In the genomic region with DNA sequence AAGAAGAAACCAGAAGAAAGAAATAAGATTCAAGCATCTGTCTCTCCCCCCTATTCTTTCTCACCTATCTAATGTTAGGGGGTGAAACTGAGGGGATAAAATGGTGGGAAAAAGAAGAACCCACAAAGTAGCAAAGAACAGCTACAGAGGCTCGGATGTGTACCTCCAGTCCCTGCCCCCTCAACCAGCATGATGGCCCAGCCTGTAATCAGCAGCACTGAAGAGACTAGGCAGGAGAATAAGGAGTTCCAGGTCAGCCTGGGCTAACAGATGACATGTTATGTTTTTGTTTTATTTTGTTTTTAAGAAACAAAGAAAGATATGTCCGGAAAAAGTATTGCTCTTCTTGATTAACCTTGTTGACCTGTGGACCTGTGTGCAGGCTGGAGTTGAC, we compare ENCODE assay signal across 8 mouse cellular contexts. TPM values are rescaled to one million over a fixed set of nuclear protein-coding genes. Genes with fewer than 3 reads are reported as not detected.
DNase-seq lines count a peak whose midpoint lies in the region; ATAC-seq and TF ChIP-seq lines count a peak whose summit lies in the region.

No protein-coding gene starts in this region.

- peaks cover 10% of the 10 kb centered on the region for H3K4me1 ChIP-seq in erythroblast, embryonic 14.5 days (ENCODE audit: control insufficient read depth)
- H3K4me1 ChIP-seq in CH12.LX (ENCODE audit: control insufficient read depth in 1 of 2, insufficient read depth in 2 of 2), result peaks cover 0 to 26% of the 10 kb centered on the region in 2 experiments; a peak in 2 of 4 replicates
- H3K4me1 ChIP-seq in hindbrain, embryonic 11.5 days (replicated peaks; ENCODE audit: control insufficient read depth, insufficient read depth, low read length), result no peaks in the 10 kb centered on the region

- 8% methylated on average over 2 of the region's 2 CpGs for WGBS in hindbrain, embryonic 11.5 days
- 0% methylated on average over 2 of the region's 2 CpGs for WGBS in macrophage (ENCODE audit: missing documents)

- no peaks in the 10 kb centered on the region for H3K36me3 ChIP-seq in erythroblast, embryonic 14.5 days (ENCODE audit: control insufficient read depth)
- H3K36me3 ChIP-seq in CH12.LX (replicated peaks in 1 of 2; ENCODE audit: control insufficient read depth in 1 of 2, insufficient read depth in 1 of 2, low read length in 1 of 2) (peaks cover 0 to 14% of the 10 kb centered on the region in 2 experiments), macrophage (ENCODE audit: inconsistent target) (no peaks in the 10 kb centered on the region)
- no peaks in the 10 kb centered on the region for H3K36me3 ChIP-seq in hindbrain, embryonic 11.5 days (ENCODE audit: control insufficient read depth, insufficient read depth, low read length)

- TF ChIP-seq POLR2A in CH12.LX (IDR thresholded peaks at IDR 0.05; ENCODE audit: low read depth, low read length), result no peak

- peak overlapping the region; percentile 68 for H3K4me3 ChIP-seq in erythroblast, embryonic 14.5 days (replicated peaks)
- peak overlapping the region; percentile 67 to 88 (median 70) for H3K4me3 ChIP-seq in CH12.LX (replicated peaks in 1 of 3; ENCODE audit: low read depth in 2 of 3, low read length in 2 of 3, poor library complexity in 1 of 3)
- H3K4me3 ChIP-seq in hindbrain, embryonic 11.5 days (ENCODE audit: low read depth, low read length), result no peak overlapping the region
- H3K4me3 ChIP-seq in macrophage (ENCODE audit: inconsistent target), result peak overlapping the region; percentile 69

- dilution Hi-C loops in CH12.LX (cut with MboI; ENCODE audit: extremely low pct_ligation_motif_present, extremely low pct_unique_long_range_greater_than_20kb, low sequenced_read_pairs), result no loop called here

- no peak overlapping the region for H3K27ac ChIP-seq in CH12.LX (ENCODE audit: insufficient read depth, low read depth)
- H3K27ac ChIP-seq in hindbrain, embryonic 11.5 days (ENCODE audit: low read depth, low read length), result no peak overlapping the region
- H3K27ac ChIP-seq in macrophage, result no peak overlapping the region

- no peak for TF ChIP-seq CTCF in CH12.LX (conservative IDR thresholded peaks at IDR 0.05 in 1 of 2, IDR thresholded peaks at IDR 0.05 in 1 of 2; ENCODE audit: low read depth in 2 of 2, low read length in 2 of 2)

- no peak for DNase-seq in CH12.LX (ENCODE audit: extremely low read depth)
- DNase-seq in hindbrain, embryonic 11.5 days (ENCODE audit: low spot score), result no peak
- no peak for DNase-seq in adrenal gland, postnatal 10 days
- no peak for DNase-seq in urinary bladder, postnatal 36 days (ENCODE audit: low spot score in 2 of 2)
- DNase-seq in ovary, postnatal 10 days (ENCODE audit: low spot score), result no peak

- in situ Hi-C loops in CH12.LX (cut with MboI; ENCODE audit: low pct_ligation_motif_present, low pct_unique_long_range_greater_than_20kb, low sequenced_read_pairs), result no loop called here

- H3K9ac ChIP-seq in CH12.LX (ENCODE audit: insufficient read depth, low read depth), result 0 out of 2 replicates have a peak overlapping the region, but pooled peaks have one; percentile 23
- H3K9ac ChIP-seq in hindbrain, embryonic 11.5 days (ENCODE audit: low read depth, low read length), result no peak overlapping the region

- TF ChIP-seq EP300 in CH12.LX (IDR thresholded peaks at IDR 0.05; ENCODE audit: low read length), result no peak

- no peaks in the 10 kb centered on the region for H3K9me3 ChIP-seq in erythroblast, embryonic 14.5 days (ENCODE audit: control insufficient read depth, low read length)
- no peaks in the 10 kb centered on the region for H3K9me3 ChIP-seq in CH12.LX (replicated peaks; ENCODE audit: low read length)
- no peaks in the 10 kb centered on the region for H3K9me3 ChIP-seq in hindbrain, embryonic 11.5 days (ENCODE audit: control insufficient read depth, low read length)

- H3K27me3 ChIP-seq in erythroblast, embryonic 14.5 days (ENCODE audit: control insufficient read depth), result no peaks in the 10 kb centered on the region
- peaks cover 2% of the 10 kb centered on the region for H3K27me3 ChIP-seq in CH12.LX (replicated peaks)
- H3K27me3 ChIP-seq in hindbrain, embryonic 11.5 days (ENCODE audit: control insufficient read depth, insufficient read depth, low read length), result no peaks in the 10 kb centered on the region

- H3K4me2 ChIP-seq in CH12.LX (ENCODE audit: insufficient read depth, low read depth, poor library complexity, severe bottlenecking), result no peak overlapping the region; the same call in 1 of the 2 replicates
- H3K4me2 ChIP-seq in hindbrain, embryonic 11.5 days (replicated peaks; ENCODE audit: low read depth, low read length), result no peak overlapping the region

- no peaks in the 10 kb centered on the region for H3K79me2 ChIP-seq in CH12.LX (replicated peaks; ENCODE audit: control insufficient read depth, extremely low read depth, insufficient read depth, poor library complexity, severe bottlenecking)
- no peaks in the 10 kb centered on the region for H3K79me2 ChIP-seq in macrophage (ENCODE audit: inconsistent target)

- no peak for TF ChIP-seq RAD21 in CH12.LX (IDR thresholded peaks at IDR 0.05; ENCODE audit: low read depth, low read length)

- no peak for ATAC-seq in erythroblast, adult 5-6 weeks (replicated peaks; ENCODE audit: low FRiP score, poor library complexity, severe bottlenecking)
- ATAC-seq in hindbrain, embryonic 11.5 days (ENCODE audit: low FRiP score), result peak; percentile 66; the same call in 1 of the 2 replicates

TF ChIP-seq in CH12.LX, 34 proteins besides CTCF, POLR2A, EP300 and RAD21 (continues in another document):
- TF ChIP-seq NRF1 (IDR thresholded peaks at IDR 0.05; ENCODE audit: low read depth, low read length), result no peak
- no peak for TF ChIP-seq MAX (IDR thresholded peaks at IDR 0.05; ENCODE audit: low read length)
- no peak for TF ChIP-seq TBP (conservative IDR thresholded peaks at IDR 0.05; ENCODE audit: low read depth, low read length)

RNA-seq across cellular contexts. Expression of gene Atp6v0e2, which starts 33.6 kb away (rescaled TPM):
- 0.06 TPM in 1 of 2 replicates, not detected in the other for polyA plus RNA-seq in erythroblast, embryonic 14.5 days (2012)
- not detected in 2 replicates for total RNA-seq in erythroblast, adult 5-6 weeks (2015; ENCODE audit: low replicate concordance)
- not detected in 2 replicates for total RNA-seq in erythroblast, adult 5-6 weeks (2017; ENCODE audit: low replicate concordance)
- total RNA-seq in CH12.LX (2012; rRNA removed) (not detected in 2 replicates), CH12.LX (2014; rRNA removed) (not detected in 2 replicates)
- polyA plus RNA-seq in CH12.LX (2012; ENCODE audit: insufficient read length, low read depth) (not detected in 2 replicates), macrophage (2018) (0.20 TPM in 1 of 3 replicates, not detected in the others)
- polyA plus RNA-seq in hindbrain, embryonic 11.5 days (2014; fragmentation: Nextera tagmentation; extraction: Ambion mirVana), result 55.1 and 59.0 TPM in 2 replicates
- 1 to 10 TPM in 1 of 26 experiments, not detected in 25; 2.3 TPM for total RNA-seq in macrophage (2018; cell fraction: chromatin; rRNA removed)
- total RNA-seq in macrophage (2018; cell fraction: cytosol; rRNA removed), result under 1 TPM in 9 of 26 experiments, not detected in 17; 0.05 to 0.26 (median 0.10) TPM
- under 1 TPM in 1 of 26 experiments, not detected in 25; 0.31 TPM for total RNA-seq in macrophage (2018; cell fraction: nucleus; rRNA removed)
- total RNA-seq in adrenal gland, postnatal 10 days (2021), result 10 to 100 TPM; 35.9 to 42.8 TPM

RNA-seq across cellular contexts. Expression of gene Lrrc61, which starts 50.8 kb away (rescaled TPM):
- polyA plus RNA-seq in erythroblast, embryonic 14.5 days (2012), result 0.05 and 0.27 TPM in 2 replicates
- 2.3 and 8.4 TPM in 2 replicates for total RNA-seq in erythroblast, adult 5-6 weeks (2015; ENCODE audit: low replicate concordance)
- total RNA-seq in erythroblast, adult 5-6 weeks (2017; ENCODE audit: low replicate concordance), result 0.94 and 10.3 TPM in 2 replicates
- total RNA-seq in CH12.LX (2012; rRNA removed) (8.1 and 13.7 TPM in 2 replicates), CH12.LX (2014; rRNA removed) (3.8 and 5.6 TPM in 2 replicates)
- polyA plus RNA-seq in CH12.LX (2012; ENCODE audit: insufficient read length, low read depth) (9.4 and 14.2 TPM in 2 replicates), macrophage (2018) (15.1 to 31.1 TPM (median 17.8 TPM) in 3 replicates)
- polyA plus RNA-seq in hindbrain, embryonic 11.5 days (2014; fragmentation: Nextera tagmentation; extraction: Ambion mirVana), result 13.9 and 17.2 TPM in 2 replicates
- total RNA-seq in macrophage (2018; cell fraction: chromatin; rRNA removed), result 10 to 100 TPM in 6 of 26 experiments, 1 to 10 TPM in 18, under 1 TPM in 2; 0.81 to 14.2 (median 4.6) TPM
- 10 to 100 TPM; 14.5 to 30.3 (median 22.1) TPM for total RNA-seq in macrophage (2018; cell fraction: cytosol; rRNA removed)
- total RNA-seq in macrophage (2018; cell fraction: nucleus; rRNA removed), result 10 to 100 TPM in 17 of 26 experiments, 1 to 10 TPM in 9; 3.4 to 23.3 (median 10.8) TPM
- 10 to 100 TPM; 25.1 to 27.3 TPM for total RNA-seq in adrenal gland, postnatal 10 days (2021)

RNA-seq across cellular contexts. Expression of gene Sspo, which starts 55.8 kb away (rescaled TPM):
- not detected in 2 replicates for polyA plus RNA-seq in erythroblast, embryonic 14.5 days (2012)
- not detected in 2 replicates for total RNA-seq in erythroblast, adult 5-6 weeks (2015; ENCODE audit: low replicate concordance)
- not detected in 2 replicates for total RNA-seq in erythroblast, adult 5-6 weeks (2017; ENCODE audit: low replicate concordance)
- total RNA-seq in CH12.LX (2012; rRNA removed) (0.13 and 0.42 TPM in 2 replicates), CH12.LX (2014; rRNA removed) (0.08 and 0.11 TPM in 2 replicates)
- polyA plus RNA-seq in CH12.LX (2012; ENCODE audit: insufficient read length, low read depth) (0.17 and 0.18 TPM in 2 replicates), macrophage (2018) (not detected in 3 replicates)
- 0.05 and 0.17 TPM in 2 replicates for polyA plus RNA-seq in hindbrain, embryonic 11.5 days (2014; fragmentation: Nextera tagmentation; extraction: Ambion mirVana)
- total RNA-seq in macrophage (2018; cell fraction: chromatin; rRNA removed), result under 1 TPM in 19 of 26 experiments, not detected in 7; 0.04 to 0.23 (median 0.10) TPM
- under 1 TPM in 1 of 26 experiments, not detected in 25; under 0.01 TPM for total RNA-seq in macrophage (2018; cell fraction: cytosol; rRNA removed)
- under 1 TPM in 5 of 26 experiments, not detected in 21; 0.04 to 0.22 (median 0.06) TPM for total RNA-seq in macrophage (2018; cell fraction: nucleus; rRNA removed)
- 1 to 10 TPM; 1.5 to 2.9 TPM for total RNA-seq in adrenal gland, postnatal 10 days (2021)

RNA-seq across cellular contexts. Expression of gene Zfp467, which starts 58.2 kb away (rescaled TPM):
- 0.07 TPM in 2 replicates for polyA plus RNA-seq in erythroblast, embryonic 14.5 days (2012)
- total RNA-seq in erythroblast, adult 5-6 weeks (2015; ENCODE audit: low replicate concordance), result 1.9 and 7.3 TPM in 2 replicates
- total RNA-seq in erythroblast, adult 5-6 weeks (2017; ENCODE audit: low replicate concordance), result not detected in 2 replicates
- 1.6 and 2.1 TPM in 2 replicates for total RNA-seq in CH12.LX (2012; rRNA removed)
- 1.1 and 1.4 TPM in 2 replicates for total RNA-seq in CH12.LX (2014; rRNA removed)
- polyA plus RNA-seq in CH12.LX (2012; ENCODE audit: insufficient read length, low read depth), result 4.7 and 5.9 TPM in 2 replicates
- 13.3 and 14.9 TPM in 2 replicates for polyA plus RNA-seq in hindbrain, embryonic 11.5 days (2014; fragmentation: Nextera tagmentation; extraction: Ambion mirVana)
- total RNA-seq in macrophage (2018; cell fraction: chromatin; rRNA removed), result 10 to 100 TPM in 19 of 26 experiments, 1 to 10 TPM in 7; 3.4 to 46.3 (median 23.6) TPM
- total RNA-seq in macrophage (2018; cell fraction: cytosol; rRNA removed), result 10 to 100 TPM in 25 of 26 experiments, 1 to 10 TPM in 1; 9.7 to 31.9 (median 21.3) TPM
- 10 to 100 TPM in 19 of 26 experiments, 1 to 10 TPM in 7; 3.3 to 39.3 (median 19.9) TPM for total RNA-seq in macrophage (2018; cell fraction: nucleus; rRNA removed)
- polyA plus RNA-seq in macrophage (2018), result 13.5 to 23.8 TPM (median 17.5 TPM) in 3 replicates
- 10 to 100 TPM; 33.2 to 50.2 TPM for total RNA-seq in adrenal gland, postnatal 10 days (2021)

Comparison
In these comparisons a context has a peak if more than half of its experiments do, and no peak if none do; other contexts are left out.
1. RNA of gene Atp6v0e2, which starts 33.6 kb away (polyA plus RNA-seq): 55.1 to 59.0 TPM in hindbrain, embryonic 11.5 days; not detected in CH12.LX, 0.20 TPM in macrophage and 0.06 TPM in erythroblast, embryonic 14.5 days; every median in the first group is over 10 times any median in the second.